Mouse (Mus musculus) liver, postnatal 0 days (tissue): ENCODE measurements around the gene Hist1h3d.

Experiments
- CTCF ChIP-seq: sonication (generic); IDR thresholded peaks from 2 replicates; pipeline ENCODE4 v1.5.1; 2016; ENCODE audit warnings: antibody characterized with exemption, low read depth
- EP300 ChIP-seq: IDR thresholded peaks from 2 replicates; pipeline ENCODE4 v1.6.1; 2016; ENCODE audit warnings: antibody characterized with exemption, low read depth, mild to moderate bottlenecking

GRCm38 (mm10) chr13:23552962-23553361 is 22.6 kb upstream of the Hist1h3d start, which contains the start of gene Hist1h1d:
- TF ChIP-seq CTCF (no peak), EP300 (no peak)
